Mouse (Mus musculus) urinary bladder, postnatal 14 days (tissue): ENCODE data around the gene Med29.

ENCODE experiments used
- DNase-seq: peaks from one replicate; pipeline ENCODE4 v3.0.0; 2021; ENCODE audit warnings: low spot score

Gene Med29

DNA sequence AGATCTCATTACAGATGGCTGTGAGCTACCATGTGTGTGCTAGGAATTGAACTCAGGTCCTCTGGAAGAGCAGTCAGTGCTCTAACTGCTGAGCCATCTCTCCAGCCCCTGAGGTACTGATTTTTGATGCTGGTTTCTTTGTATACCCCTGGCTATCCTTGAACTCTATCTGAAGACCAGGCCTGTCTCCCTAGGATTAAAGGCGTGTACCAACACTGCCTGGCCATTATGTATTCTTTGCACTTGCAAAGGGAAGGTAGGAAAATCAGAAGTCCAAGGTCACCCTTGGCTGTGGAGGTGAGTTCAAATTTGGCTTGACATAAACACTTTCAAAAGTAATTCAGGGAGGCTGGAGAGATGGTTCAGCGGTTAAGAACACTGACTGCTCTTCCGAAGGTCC, 37.9 kb downstream of the Med29 start:
- no peak for DNase-seq

DNA sequence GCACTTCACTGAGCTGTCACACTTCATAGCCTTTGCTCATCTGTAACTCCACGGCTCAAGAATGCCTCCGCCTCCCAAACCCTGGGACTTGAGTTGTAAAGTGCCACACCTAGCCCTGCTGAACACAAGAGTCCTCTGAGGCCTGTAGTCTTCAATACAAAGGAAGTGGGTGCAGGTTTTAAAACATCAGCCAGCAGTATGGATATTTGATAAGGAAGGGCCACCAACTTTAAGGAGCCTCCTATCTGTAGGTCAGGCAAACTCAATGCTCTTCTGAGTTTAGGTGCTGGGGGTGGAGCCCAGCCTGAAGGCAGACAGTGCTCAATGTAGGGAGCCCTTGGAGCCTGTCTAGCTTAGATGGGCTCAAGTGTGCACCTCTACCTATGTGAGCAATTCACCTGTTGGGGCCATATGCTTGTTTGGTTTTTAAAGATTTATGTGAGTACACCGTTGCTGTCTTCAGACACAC, 38.4 kb downstream of the Med29 start:
- DNase-seq, result no peak

DNA sequence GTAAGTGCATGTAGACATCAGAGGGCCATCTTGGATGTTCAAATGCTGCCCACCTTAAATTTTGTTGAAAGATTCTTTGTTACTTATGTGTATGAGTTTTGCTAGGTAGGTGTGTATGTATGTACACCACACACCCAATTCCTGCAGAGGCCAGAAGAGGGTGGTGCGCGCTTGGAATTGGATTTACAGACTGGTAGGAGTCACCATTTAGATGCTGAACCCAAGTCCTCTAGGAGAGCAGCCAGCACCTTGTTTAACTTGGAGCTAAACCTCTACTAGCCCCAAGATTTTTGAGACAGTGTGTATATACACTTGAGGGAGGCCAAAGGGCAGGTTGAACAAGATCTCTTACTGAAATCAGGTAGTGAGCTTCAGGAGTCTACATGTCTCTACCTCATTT, 39.2 kb downstream of the Med29 start:
- DNase-seq, result no peak

DNA sequence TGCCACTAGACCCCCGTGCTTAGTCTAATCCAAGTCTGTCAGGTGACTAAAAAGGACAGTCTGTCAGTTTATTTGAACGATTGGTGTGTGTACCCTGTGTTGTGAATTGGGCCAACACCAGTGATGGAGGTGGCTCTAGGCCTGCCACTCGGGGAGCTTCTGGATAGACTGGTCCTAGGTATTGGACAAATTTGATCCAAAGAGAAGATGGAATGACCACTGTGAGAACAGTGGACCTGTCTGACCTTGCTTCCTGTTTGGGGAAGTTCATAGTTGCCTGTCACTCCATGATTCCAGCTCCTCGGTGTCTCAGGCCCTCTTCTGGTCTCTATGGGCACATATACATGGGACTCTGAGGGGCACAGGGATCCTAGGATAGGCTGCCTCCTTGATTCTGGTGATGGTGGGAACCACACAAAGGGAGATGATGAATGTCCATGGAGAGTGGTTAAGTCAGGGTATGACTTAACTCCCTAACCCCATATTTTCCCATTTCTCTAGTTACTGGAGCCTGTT, 40.8 kb downstream of the Med29 start:
- DNase-seq, result no peak

DNA sequence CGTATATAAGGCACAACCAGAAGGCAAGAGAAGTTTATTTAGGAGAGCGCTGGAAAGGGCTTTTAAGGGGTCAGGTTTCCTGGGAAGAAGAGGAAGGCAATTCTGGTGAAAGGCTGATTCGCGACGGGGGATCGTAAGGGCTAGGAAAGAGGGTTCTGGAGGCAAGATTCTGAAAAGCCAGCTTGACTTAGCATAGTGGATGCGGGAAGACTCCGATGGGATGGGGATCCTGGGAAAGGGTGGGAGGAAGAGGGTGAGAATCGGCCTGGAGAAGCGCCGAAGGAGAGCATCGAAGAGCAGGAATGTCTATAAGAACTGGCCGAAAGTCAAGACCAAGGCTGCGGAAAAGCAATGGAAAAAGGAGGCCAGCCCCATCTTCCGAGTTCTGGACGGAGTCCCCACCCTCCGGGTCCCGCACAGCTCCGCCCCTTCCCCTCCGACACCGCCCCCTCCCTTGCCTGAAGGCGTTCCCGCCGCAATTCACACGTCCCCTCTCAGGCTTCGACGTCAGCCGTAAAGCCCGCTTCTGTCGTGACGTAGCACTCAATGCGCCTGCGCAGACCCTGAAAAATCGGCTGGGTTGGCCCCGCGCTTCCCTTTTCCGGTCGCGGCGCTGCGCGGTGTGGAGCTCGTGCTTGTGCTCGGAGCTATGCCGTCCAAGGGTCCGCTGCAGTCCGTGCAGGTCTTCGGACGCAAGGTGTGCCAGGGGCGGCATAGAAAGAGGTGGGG, 42.2 kb downstream of the Med29 start, which contains the start of gene Rps16:
Rps16 (plus strand) TSS at position 498 of the 729 bp plus-strand sequence.
- DNase-seq, result peak; percentile 98

DNA sequence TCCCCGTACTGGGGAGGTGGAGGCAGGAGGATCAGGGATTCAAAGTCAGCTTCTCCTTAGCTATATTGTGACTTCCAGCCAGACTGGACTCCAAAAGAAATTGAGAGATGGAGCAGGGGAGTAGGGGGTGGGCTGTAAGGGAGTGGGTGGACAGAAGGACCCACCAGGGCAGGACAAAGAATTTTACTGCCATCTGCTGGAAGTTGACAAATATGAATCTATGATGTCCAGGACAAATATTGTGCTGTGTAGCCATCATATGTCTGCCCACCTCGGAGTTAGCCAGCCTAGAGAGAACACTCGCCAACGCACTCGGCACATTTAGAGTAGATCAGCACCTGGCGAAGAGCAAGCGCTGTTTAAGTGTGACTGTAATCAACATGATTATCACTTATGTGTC, 43.9 kb downstream of the Med29 start:
- no peak for DNase-seq

DNA sequence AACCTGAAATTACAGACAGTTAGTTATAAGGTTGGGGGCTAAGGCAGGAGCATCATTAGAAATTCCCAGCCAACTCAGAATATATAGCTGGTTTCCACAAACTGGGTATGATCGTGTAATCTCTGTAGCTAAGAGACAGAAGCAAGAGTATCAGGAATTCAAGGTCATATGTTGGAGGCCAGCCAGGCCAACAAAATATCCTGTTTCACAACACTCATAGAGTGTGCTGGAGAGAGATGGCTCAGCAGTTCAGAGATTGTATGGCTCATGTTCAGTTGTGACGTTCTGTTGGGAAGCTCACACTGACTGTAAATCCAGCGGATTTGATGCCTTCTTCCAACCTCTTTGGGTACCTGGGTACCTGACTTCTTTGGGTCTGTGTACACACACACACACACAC, 44.8 kb downstream of the Med29 start:
- no peak for DNase-seq

DNA sequence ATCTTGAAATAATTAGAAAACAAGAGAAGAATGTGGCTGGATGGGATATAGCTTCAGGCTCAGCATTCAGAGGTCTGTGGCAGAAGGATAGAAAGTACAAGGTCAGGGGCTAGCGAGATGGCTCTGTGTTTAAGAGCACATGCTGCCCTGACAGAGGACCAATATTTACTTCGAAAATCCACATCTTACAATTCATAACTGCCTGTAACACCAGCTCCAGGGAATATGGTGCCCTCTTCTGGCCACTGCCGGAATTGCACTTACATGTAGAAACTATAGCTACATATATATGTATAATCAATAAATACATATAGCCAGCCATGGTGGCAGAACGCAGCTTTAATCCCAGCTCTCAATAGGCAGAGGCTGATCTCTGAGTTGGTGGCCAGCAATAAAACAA, 47.9 kb downstream of the Med29 start:
- peak; percentile 65 for DNase-seq

DNA sequence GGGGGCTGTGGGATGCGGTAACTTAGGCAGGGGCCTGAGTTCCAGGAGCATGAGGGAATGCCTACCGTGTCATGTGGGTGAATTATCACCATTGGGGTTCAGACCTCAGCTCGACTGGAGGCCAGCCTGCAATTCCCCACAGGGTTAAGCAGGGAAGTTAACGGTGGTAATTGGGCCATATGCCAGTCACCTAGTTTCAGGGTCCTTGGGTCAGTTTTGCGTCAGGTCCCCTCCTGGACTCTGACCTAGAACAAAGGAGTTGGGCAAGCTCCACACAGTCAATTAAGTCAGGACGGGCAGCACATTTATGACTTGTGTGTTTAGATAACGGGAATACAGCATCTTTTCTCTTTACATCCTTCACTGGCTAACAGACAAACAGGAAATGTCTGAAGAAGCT, 51.1 kb downstream of the Med29 start:
- DNase-seq, result no peak

DNA sequence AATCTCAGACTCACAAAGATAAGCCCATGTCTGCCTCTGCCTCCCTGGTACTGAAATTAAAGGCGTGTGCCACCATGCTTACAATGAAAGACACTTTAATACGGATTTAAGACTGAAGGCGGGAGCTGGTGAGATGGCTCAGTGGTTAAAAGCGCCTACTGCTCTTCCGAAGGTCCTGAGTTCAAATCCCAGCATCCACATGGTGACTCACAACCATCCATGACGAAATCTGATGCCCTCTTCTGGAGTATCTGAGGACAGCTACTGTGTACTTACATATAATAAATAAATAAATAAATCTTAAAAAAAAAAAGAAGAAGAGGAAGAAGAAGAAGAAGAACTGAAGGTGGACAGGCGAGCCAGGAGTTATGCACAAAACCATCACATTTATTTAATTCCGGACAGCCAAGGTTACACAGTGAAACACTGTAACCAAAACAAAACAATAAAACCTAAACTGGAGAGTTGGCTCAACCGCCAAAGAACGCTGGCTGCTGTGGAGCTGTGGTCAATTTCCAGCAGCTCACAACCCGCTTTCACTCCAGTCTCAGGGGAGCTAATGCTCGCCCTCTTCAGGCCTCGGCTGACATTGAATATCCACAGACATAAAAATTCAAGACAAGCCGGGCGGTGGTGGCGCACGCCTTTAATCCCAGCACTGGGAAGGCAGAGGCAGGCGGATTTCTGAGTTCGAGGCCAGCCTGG, 53.1 kb downstream of the Med29 start:
- peak; percentile 50 for DNase-seq

DNA sequence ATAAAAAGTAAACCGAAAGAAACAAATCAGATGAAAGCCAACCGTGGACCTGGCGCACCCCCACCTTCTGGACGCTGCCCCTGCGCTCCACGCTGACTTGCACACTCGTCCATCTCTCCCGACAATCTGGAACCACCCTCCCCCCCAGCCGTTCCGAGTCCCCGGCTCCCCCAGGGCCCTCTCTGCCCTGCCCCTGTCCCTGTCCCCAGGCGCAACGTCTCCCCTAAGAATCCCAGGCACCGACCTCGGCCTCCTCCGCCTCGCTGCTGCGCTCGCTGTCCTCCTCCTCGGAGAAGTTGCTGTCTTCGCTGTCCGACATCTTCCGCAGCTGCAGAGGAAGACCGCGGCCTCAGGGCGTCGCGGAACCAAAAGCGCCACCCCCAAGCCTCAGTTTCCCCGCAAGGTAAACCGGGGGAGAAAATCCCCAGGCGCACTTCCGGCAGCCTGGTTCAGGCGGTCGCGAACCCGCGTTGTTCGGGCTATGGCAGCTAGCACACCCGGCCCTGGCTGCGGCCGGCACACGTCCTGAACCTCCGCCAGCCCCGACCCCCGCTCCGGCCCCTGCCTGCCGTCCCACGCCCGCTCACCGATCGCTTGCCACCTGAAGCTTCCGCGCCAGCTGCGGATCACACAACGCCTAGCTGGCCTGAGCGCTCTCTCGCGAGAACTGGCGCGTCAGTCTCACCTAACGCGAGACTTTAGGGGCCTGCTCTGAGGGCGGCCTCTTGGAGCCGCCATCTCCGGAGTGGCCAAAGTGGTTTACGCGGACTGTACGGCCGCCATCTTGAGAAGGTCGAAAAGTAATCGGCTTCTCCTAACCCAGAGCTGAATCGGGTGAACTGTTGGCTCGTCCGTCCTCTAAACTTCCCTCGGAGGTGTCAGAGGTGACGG, 54.2 kb downstream of the Med29 start, which contains the start of gene Supt5:
Supt5 (minus strand) TSS at position 639 of the 891 bp plus-strand sequence.
- DNase-seq, result peak; percentile 98
